Mouse (Mus musculus) cerebellum, postnatal 25 days (tissue): Measurements from ENCODE around the gene Mapre3.

ENCODE experiments used
- DNase-seq, 2 experiments: peaks; one replicate each; pipeline ENCODE4 v3.0.0; 2021; ENCODE audit warnings: mixed read lengths in 2 of 2

Mapre3 gene

DNA sequence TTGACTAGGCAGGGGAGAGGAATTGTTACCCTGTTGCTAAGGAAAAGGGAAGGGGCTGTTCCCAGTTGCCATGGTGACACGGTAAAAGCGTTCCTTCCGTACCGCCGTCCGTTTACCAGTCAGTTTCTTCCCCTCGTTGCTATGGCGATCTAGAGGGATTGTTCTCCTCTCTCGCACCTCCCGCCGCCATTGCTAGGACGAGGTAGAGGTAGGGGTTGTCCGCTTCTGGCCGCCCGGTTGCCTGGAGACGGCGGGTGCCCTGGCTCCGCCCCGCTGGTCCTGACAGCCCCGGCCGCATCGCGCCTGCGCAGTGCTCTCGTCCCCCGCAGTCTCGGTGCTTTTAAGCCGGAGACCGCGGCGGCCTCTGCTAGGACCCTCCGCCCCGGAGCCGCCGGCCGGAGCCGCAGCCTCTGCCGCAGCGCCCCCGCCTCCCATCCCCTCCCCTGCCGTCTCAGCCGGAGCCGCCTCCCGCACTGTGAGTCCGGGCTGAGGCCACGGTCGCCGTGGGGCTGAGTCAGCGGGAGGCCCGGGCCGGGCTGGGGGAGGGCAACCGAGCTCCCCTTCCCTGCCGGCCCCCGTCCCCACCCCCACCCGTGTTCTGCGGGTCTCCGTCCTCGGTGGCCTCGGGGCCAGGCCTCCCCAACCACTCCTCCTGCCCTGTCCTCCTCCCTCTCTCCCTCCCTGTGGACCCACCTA, at the start of gene Mapre3:
Gene Mapre3, plus strand, starts transcription at position 218 of the 696 bp plus-strand sequence.
- peak; percentile 96 for DNase-seq

- DNase-seq, result peak in 1 of 2 experiments; percentile 24
Measured at GRCm38 (mm10) chr5:30765596-30766370, 48.7 kb upstream of the Mapre3 start.

DNA sequence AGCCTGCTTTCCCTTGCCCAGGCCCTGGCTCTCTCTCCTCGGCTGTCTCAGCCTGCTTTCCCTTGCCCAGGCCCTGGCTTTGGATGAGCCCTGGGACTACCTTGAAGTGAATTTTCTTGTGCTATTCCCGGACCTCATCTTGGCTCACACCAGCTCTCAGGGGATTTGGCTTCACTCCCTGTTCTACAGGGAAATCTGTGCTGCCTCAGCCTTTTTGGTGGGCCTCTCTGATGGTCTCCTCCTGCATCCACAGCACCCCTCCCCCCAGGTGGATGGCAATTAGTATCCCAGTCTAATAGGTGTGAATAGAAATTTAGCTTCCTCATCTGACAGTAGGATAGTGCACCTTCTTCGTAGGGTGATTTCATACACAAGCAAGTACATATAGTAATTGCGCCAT, 46.4 kb upstream of the Mapre3 start:
- peak in 1 of 2 experiments; percentile 17 for DNase-seq

DNA sequence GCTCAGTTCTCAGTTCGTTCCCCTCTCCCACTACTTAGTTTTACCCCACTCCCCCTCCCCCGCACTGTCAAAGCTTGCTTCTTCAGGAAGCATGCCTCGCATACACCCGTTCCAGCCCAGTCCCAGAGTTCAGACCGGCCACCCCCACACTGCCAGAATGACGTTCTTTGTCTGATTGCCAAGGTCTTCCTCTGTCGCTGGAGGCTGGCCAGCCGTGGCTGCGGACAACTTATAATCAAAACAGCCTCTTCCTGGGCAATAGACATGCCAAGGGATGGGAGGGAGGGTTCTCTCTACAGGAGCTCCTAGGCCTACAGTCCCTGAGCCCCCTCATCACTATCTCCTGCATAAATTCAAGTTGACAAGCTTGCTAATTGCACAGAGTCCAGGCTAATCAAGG, 45.8 kb upstream of the Mapre3 start:
- DNase-seq, result peak in 1 of 2 experiments; percentile 60

- no peak for DNase-seq
Measured at GRCm38 (mm10) chr5:30769075-30769474, 45.4 kb upstream of the Mapre3 start.

DNA sequence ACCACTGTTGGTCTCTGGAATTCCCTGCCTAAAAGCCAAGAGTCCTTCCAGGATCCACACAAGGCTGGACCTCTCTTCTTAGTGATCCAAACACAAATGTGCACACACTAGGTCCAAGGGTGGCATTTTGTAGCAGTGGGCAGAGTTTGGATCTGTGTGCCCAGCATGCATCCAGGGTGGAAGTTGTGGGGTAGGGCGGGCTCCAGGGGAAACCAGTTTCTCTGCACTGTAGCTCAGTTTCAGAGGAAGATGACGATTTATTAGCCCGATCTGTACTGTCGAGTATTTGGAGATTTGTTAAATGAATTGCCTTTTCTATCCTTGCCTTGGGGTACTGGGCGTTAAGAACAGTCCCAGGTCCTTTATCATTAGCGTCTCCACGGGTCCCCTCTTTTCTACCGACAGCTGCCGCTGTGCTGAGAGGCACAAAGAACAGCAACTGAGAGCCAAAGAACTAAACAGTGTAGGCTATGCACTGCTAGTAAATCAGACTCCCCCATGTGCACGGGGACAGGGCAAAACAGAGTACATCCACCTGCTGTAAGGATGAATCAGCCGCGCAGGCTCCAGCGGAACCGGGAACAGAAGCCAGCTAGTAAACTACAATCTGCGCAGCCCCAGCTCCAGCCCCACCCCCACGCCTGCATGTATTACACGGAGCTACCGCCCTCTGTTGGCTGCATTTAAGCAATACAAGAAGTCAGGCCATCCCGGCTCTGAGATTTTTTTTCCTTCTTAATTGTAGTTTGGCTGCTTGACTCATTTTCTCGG, 39.7 kb upstream of the Mapre3 start:
- DNase-seq, result peak; percentile 93 to 98

DNA sequence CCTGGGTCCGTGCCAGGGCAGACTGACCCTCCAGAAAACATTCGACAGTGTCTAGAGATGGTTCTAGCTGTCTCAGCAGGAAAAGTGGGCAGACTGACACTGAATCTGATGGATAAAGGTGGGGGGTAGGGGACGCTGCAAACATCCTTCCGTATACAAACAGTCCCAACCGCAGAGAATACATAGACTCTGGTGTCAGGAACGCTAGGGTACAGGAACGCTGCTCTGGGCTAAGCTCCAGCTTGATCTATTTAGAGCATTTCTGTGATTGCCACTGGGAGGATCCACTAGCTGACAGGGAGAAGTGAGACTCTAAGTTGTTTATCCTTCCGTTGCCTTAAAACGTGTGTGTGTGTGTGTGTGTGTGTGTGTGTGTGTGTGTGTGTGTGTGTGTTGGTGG, 33.7 kb upstream of the Mapre3 start:
- DNase-seq, result no peak

- DNase-seq, result no peak
Measured at GRCm38 (mm10) chr5:30781147-30781546, 33.3 kb upstream of the Mapre3 start.

DNA sequence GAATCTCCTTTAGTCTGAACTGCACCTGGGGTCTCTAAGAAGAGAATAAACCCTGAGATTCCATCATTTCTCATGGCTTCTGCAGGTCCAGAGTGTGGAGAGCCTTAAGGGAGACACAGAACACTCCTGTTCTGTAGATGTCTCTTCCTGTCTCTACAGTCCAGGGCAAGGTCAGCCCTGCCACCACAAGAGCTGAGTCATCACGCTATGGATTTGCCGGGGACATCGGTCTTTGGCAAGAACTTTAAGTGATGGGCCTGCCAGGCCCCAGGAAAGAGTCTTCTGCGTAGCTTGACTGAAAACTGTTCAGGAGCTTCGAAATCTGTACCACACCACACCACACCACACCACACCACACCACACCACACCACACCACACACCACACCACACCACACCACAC, 27.1 kb upstream of the Mapre3 start:
- no peak for DNase-seq

GRCm38 (mm10) chr5:30790047-30790446, 24.4 kb upstream of the Mapre3 start:
- DNase-seq, result no peak

DNA sequence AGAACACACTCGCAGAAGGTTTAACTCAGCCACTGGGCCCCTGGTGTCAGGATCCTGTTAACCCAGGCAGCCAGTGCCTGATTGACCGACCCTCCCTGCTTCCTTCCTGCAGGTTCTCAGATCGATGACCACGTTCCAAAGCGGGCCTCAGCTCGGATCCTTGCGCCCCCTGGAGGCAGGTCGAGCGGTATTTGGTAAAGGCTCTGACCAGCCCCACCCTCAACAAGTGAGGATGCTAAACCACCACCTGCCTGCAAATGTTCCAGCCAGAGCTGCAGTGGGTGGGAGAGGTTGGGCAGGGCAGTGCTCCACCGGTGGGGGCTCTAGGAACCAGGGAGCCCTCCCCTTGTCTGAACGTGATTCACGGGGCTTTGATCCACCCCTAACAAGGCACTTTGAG, 18.3 kb upstream of the Mapre3 start:
- DNase-seq, result peak; percentile 88 to 94

DNA sequence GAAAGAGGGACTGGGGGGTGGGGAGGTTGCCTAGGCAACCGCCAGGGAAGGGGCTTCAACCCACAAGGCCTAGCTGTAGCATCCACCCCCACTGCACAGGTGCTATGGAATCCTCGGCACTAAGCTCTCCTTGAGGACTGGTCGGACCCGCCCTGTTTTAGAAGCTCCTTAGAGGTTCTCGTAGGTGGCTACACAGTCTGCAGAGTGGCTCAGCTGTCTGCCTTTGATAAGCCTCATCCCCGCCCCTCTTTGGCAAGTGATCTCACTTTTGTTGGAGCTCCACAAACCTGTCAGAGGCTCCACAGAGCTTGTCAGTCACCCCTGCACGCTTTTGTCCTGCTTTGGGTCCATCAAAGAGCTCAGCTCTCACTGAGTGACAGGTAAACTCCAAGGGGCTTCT, 17.0 kb upstream of the Mapre3 start:
- no peak for DNase-seq

- no peak for DNase-seq
Measured at GRCm38 (mm10) chr5:30797982-30798381, 16.5 kb upstream of the Mapre3 start.

GRCm38 (mm10) chr5:30798965-30799364, 15.5 kb upstream of the Mapre3 start:
- DNase-seq, result no peak

- no peak for DNase-seq
Measured at GRCm38 (mm10) chr5:30802724-30803467, 11.5 kb upstream of the Mapre3 start.

DNA sequence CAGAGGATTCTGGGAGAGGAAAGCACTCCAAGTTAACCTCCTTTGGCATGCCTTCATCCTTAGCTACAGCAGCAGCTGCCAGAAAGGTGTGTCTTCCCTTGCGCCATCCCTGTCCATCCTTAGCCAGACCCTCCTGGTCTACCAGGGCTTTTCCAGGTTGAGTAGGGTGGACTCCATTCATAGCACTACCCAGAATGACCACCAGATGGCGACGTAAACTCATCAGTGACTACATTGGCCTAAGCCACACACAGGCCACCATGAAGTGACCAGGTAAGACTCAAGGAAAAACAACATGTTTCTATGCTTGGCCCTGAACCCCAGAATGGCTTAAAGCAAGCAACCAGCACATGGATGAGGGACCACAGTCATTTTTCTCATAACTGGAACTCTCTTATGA, 8.3 kb upstream of the Mapre3 start:
- DNase-seq, result peak; percentile 95 to 96

DNA sequence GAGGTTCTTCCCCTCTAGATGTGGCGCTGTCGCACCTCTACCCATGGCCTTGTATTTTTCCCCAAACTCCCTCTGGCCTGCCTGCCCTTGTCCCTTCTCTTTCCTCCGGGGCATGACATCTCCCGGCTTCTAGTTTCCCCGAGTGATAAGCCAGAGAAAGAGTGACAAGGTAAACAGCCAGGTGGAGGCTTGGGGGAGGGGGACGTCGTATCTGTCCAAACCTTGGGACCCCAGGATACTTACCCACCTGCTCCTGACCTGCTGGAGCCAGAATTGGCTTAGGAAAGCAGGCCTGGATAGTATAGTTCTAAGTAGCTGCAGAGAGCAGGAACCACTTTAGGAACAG, 652 bp downstream of the Mapre3 start:
- no peak for DNase-seq

DNA sequence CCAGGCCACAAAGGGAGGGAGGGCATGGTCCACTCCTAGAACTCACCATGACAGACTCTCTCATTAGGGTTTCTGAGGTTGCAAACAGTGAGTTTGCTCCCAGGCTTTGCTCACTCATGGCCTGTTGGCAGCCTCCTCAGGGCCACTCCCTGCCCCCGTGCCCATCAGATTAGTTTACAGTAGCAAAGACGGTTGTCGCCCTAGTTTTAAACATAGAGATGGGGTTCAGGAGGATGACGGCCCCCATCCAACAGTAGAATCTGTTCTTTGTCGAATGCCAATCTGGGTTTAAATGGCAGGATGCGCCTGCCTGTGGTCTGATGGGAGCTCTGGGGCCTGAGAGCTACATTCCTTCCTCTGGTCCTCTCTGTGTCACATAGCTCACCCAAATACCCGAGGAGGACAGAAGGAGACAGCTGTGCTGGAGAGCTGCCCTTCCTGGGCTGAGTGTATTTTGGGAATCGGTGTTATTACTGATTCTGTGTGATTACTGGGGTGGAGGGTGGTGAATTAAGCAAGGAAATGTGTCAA, 1.9 kb downstream of the Mapre3 start:
- no peak for DNase-seq

DNA sequence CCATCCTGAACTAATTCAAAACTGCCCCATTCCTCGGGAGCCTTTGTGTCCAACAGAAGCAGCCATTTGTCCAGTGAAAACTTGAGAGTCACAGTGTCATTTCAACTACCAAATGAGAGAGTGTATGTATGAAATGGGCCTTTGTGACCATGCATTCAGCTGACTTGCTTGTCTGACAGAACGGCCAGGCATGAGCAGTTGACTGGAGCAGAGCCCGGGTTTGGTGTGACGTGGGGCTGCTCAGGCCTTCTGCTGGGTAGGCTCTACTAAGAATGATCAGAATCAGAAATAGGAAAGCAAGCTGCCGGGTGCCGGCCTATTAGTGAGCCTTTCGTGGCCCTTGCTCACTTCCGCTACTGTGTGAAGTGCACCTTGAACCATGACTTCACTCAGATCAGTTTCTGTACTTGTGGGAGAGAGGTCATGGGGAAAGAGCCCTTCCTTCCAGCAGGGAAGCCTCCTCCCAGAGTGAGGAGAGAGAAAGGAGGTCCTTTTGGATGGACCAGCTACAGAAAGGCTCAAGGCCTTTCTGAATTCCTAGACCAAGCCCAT, 4.4 kb downstream of the Mapre3 start:
- peak in 1 of 2 experiments; percentile 36 for DNase-seq

GRCm38 (mm10) chr5:30822689-30823088, 8.2 kb downstream of the Mapre3 start:
- DNase-seq, result peak in 1 of 2 experiments; percentile 33

GRCm38 (mm10) chr5:30823091-30823490, 8.7 kb downstream of the Mapre3 start:
- DNase-seq, result peak in 1 of 2 experiments; percentile 46
